Mouse (Mus musculus) midbrain, embryonic 14.5 days (tissue): Measurements from ENCODE around the gene Utrn. TPM values are rescaled to one million over a fixed set of nuclear protein-coding genes. Genes with fewer than 3 reads are reported as not detected.

Experiments used
- ATAC-seq: fragments of 200-750 bp; cut with Nextera tagmentation; 2 replicates; pipeline ENCODE4 v1.8.0; 2017; ENCODE audit warnings: moderate number of reproducible peaks, moderate library complexity; ENCODE audit not compliant: low FRiP score, low TSS enrichment
- DNase-seq: peaks from one replicate; pipeline ENCODE4 v3.0.0-alpha.2; 2015
- H3K27ac ChIP-seq: fragments of 300-500 bp; sonication (generic); replicated peaks from 2 replicates; pipeline ENCODE4 v1.5.1; 2014; ENCODE audit warnings: mild to moderate bottlenecking, low read depth, low read length, moderate library complexity
- H3K27me3 ChIP-seq: fragments of 300-500 bp; sonication (generic); 2 replicates; pipeline ENCODE4 v1.6.1; 2014; ENCODE audit warnings: low read length, control low read depth, mixed read lengths; ENCODE audit not compliant: control insufficient read depth, insufficient read depth
- H3K36me3 ChIP-seq: fragments of 300-500 bp; sonication (generic); 2 replicates; pipeline ENCODE4 v1.6.1; 2014; ENCODE audit warnings: low read length, control low read depth; ENCODE audit not compliant: control insufficient read depth, insufficient read depth
- H3K4me1 ChIP-seq: fragments of 300-500 bp; sonication (generic); 2 replicates; pipeline ENCODE4 v1.6.1; 2014; ENCODE audit warnings: mild to moderate bottlenecking, antibody characterized with exemption, low read length, control low read depth; ENCODE audit not compliant: control insufficient read depth, insufficient read depth
- H3K4me2 ChIP-seq: fragments of 300-500 bp; sonication (generic); 2 replicates; pipeline ENCODE4 v1.6.1; 2014; ENCODE audit warnings: mild to moderate bottlenecking, low read length, moderate library complexity
- H3K4me3 ChIP-seq: fragments of 300-500 bp; sonication (generic); replicated peaks from 2 replicates; pipeline ENCODE4 v1.5.1; 2014; ENCODE audit warnings: low read depth, low read length
- H3K9ac ChIP-seq: fragments of 300-500 bp; sonication (generic); replicated peaks from 2 replicates; pipeline ENCODE4 v1.6.1; 2014; ENCODE audit warnings: mild to moderate bottlenecking, low read length, moderate library complexity
- H3K9me3 ChIP-seq: fragments of 300-500 bp; sonication (generic); 2 replicates; pipeline ENCODE4 v1.6.1; 2016; ENCODE audit warnings: low read length, control low read depth, mixed read lengths; ENCODE audit not compliant: control insufficient read depth
- WGBS: fragments of 180-500 bp; shearing (Covaris S2); extraction: QIAGEN DNeasy Blood & Tissue Kit; methylation state at CpG from one replicate; pipeline ENCODE4 v1.1.7; 2014; 5-methylcytosine and 5-hydroxymethylcytosine counted together
- polyA plus RNA-seq: library from polyadenylated mRNA; unstranded; fragments of >200 nt; fragmentation: Nextera tagmentation; extraction: Ambion mirVana; gene quantifications from 2 replicates; pipeline ENCODE4 v1.2.1, GENCODE M21; 2014

The Utrn gene
- polyA plus RNA-seq, 1 experiment from 2014 or later: 19.1 TPM

- Histone ChIP-seq H3K4me1 (peaks cover 16% of the 10 kb centered on the region), H3K27ac (no peak overlapping the region), H3K4me3 (no peak overlapping the region), H3K9ac (no peak overlapping the region), H3K27me3 (no peaks in the 10 kb centered on the region), H3K9me3 (no peaks in the 10 kb centered on the region), H3K36me3 (no peaks in the 10 kb centered on the region), H3K4me2 (no peak overlapping the region)
- peak; percentile 48 for DNase-seq
- ATAC-seq: no peak
- WGBS: 27% methylated on average over 1 of the region's 1 CpGs
These were observed 319.1 kb downstream of the Utrn start for GRCm38 (mm10) chr10:12549945-12550540.

- Histone ChIP-seq H3K4me2 (no peak overlapping the region), H3K4me1 (peaks cover 16% of the 10 kb centered on the region), H3K27me3 (no peaks in the 10 kb centered on the region), H3K36me3 (no peaks in the 10 kb centered on the region), H3K27ac (no peak overlapping the region), H3K9me3 (no peaks in the 10 kb centered on the region), H3K9ac (no peak overlapping the region), H3K4me3 (no peak overlapping the region)
- DNase-seq (no peak), ATAC-seq (no peak)
- 21% methylated on average over 5 of the region's 5 CpGs for WGBS
These were observed 319.9 kb downstream of the Utrn start for GRCm38 (mm10) chr10:12549261-12549660.

GRCm38 (mm10) chr10:12548616-12549084 is 320.5 kb downstream of the Utrn start:
- WGBS: under 1% methylated on average over 13 of the region's 13 CpGs
- peak; percentile 83 for DNase-seq
- no peaks in the 10 kb centered on the region for H3K9me3 ChIP-seq

GRCm38 (mm10) chr10:12547037-12547625 is 322.0 kb downstream of the Utrn start:
- no peak for ATAC-seq
- WGBS: 39% methylated on average over 6 of the region's 6 CpGs
- no peak overlapping the region for H3K4me3 ChIP-seq

More at GRCm38 (mm10) chr10:12548616-12549084, 320.5 kb downstream of the Utrn start:
- no peaks in the 10 kb centered on the region for H3K27me3 ChIP-seq
- peak; percentile 47; the same call in 1 of the 2 replicates for ATAC-seq
- peaks cover 16% of the 10 kb centered on the region for H3K4me1 ChIP-seq
- peak overlapping the region; percentile 18 for H3K4me3 ChIP-seq
- no peaks in the 10 kb centered on the region for H3K36me3 ChIP-seq
- H3K27ac ChIP-seq: no peak overlapping the region
- H3K9ac ChIP-seq: 0 out of 2 replicates have a peak overlapping the region, but pooled peaks have one; percentile 20
- peak overlapping the region; percentile 50 for H3K4me2 ChIP-seq

GRCm38 (mm10) chr10:12545440-12545839 is 323.7 kb downstream of the Utrn start:
- H3K4me3 ChIP-seq: no peak overlapping the region
- H3K27ac ChIP-seq: no peak overlapping the region
- H3K36me3 ChIP-seq: no peaks in the 10 kb centered on the region
- H3K9ac ChIP-seq: no peak overlapping the region
- 96% methylated on average over 2 of the region's 2 CpGs for WGBS
- ATAC-seq (no peak), DNase-seq (no peak)
- H3K4me2 ChIP-seq: no peak overlapping the region
- H3K27me3 ChIP-seq: no peaks in the 10 kb centered on the region
- peaks cover 9% of the 10 kb centered on the region; the same call in 1 of the 2 replicates for H3K4me1 ChIP-seq
- no peaks in the 10 kb centered on the region for H3K9me3 ChIP-seq

More at GRCm38 (mm10) chr10:12547037-12547625, 322.0 kb downstream of the Utrn start:
- Histone ChIP-seq H3K27me3 (no peaks in the 10 kb centered on the region), H3K9ac (no peak overlapping the region), H3K4me2 (no peak overlapping the region), H3K4me1 (peaks cover 9% of the 10 kb centered on the region; the same call in 1 of the 2 replicates), H3K36me3 (no peaks in the 10 kb centered on the region), H3K9me3 (no peaks in the 10 kb centered on the region), H3K27ac (no peak overlapping the region)
- DNase-seq: peak; percentile 26

GRCm38 (mm10) chr10:12541757-12542156 is 327.4 kb downstream of the Utrn start:
- H3K9ac ChIP-seq: no peak overlapping the region
- H3K4me2 ChIP-seq: no peak overlapping the region
- DNase-seq (no peak), ATAC-seq (no peak)
- H3K9me3 ChIP-seq: no peaks in the 10 kb centered on the region
- H3K36me3 ChIP-seq: no peaks in the 10 kb centered on the region
- H3K4me1 ChIP-seq: no peaks in the 10 kb centered on the region
- no peak overlapping the region for H3K27ac ChIP-seq
- H3K4me3 ChIP-seq: no peak overlapping the region
- WGBS: 84% methylated on average over 1 of the region's 1 CpGs
- H3K27me3 ChIP-seq: no peaks in the 10 kb centered on the region

- Histone ChIP-seq H3K36me3 (no peaks in the 10 kb centered on the region), H3K4me2 (no peak overlapping the region), H3K27me3 (no peaks in the 10 kb centered on the region), H3K9ac (no peak overlapping the region), H3K9me3 (no peaks in the 10 kb centered on the region), H3K4me1 (no peaks in the 10 kb centered on the region), H3K27ac (no peak overlapping the region), H3K4me3 (no peak overlapping the region)
- DNase-seq (no peak), ATAC-seq (no peak)
- 100% methylated on average over 1 of the region's 1 CpGs for WGBS
These were observed 333.9 kb downstream of the Utrn start for GRCm38 (mm10) chr10:12535272-12535671.

GRCm38 (mm10) chr10:12534801-12535200 is 334.4 kb downstream of the Utrn start:
- WGBS: 67% methylated on average over 3 of the region's 3 CpGs
- ATAC-seq: no peak

GRCm38 (mm10) chr10:12534301-12534700 is 334.9 kb downstream of the Utrn start:
- no peak overlapping the region for H3K9ac ChIP-seq
- no peak for ATAC-seq
- H3K4me2 ChIP-seq: no peak overlapping the region
- no peaks in the 10 kb centered on the region for H3K36me3 ChIP-seq
- no peaks in the 10 kb centered on the region for H3K27me3 ChIP-seq
- no peaks in the 10 kb centered on the region for H3K9me3 ChIP-seq
- DNase-seq: no peak
- H3K27ac ChIP-seq: no peak overlapping the region
- 98% methylated on average over 3 of the region's 3 CpGs for WGBS
- H3K4me3 ChIP-seq: no peak overlapping the region
- no peaks in the 10 kb centered on the region for H3K4me1 ChIP-seq

More at GRCm38 (mm10) chr10:12534801-12535200, 334.4 kb downstream of the Utrn start:
- H3K9ac ChIP-seq: no peak overlapping the region
- H3K27ac ChIP-seq: no peak overlapping the region
- H3K9me3 ChIP-seq: no peaks in the 10 kb centered on the region
- H3K4me3 ChIP-seq: no peak overlapping the region
- H3K4me1 ChIP-seq: no peaks in the 10 kb centered on the region
- no peaks in the 10 kb centered on the region for H3K36me3 ChIP-seq
- no peaks in the 10 kb centered on the region for H3K27me3 ChIP-seq
- DNase-seq: no peak
- H3K4me2 ChIP-seq: no peak overlapping the region
